Mouse (Mus musculus) embryonic facial prominence, embryonic 13.5 days (tissue): Measurements from ENCODE around the gene Lce3d. TPM values are rescaled to one million over a fixed set of nuclear protein-coding genes. Genes with fewer than 3 reads are reported as not detected.

Experiments
- polyA plus RNA-seq: library from polyadenylated mRNA; unstranded; fragments of >200 nt; fragmentation: Nextera tagmentation; extraction: Ambion mirVana; gene quantifications from 2 replicates; pipeline ENCODE4 v1.2.1, GENCODE M21; 2015

Lce3d gene
- polyA plus RNA-seq, 1 experiment from 2014 or later, result not detected

Other genes starting within 250 kb of the Lce3d start
- gene Lce1e, start 248.3 kb upstream of the Lce3d start, polyA plus RNA-seq, result not detected in 2 replicates
- not detected in 2 replicates for gene Lce1f, start 237.0 kb upstream of the Lce3d start, polyA plus RNA-seq
- gene Gm38119, start 218.3 kb upstream of the Lce3d start, polyA plus RNA-seq, result not detected in 2 replicates
- not detected in 2 replicates for gene Lce1g, start 205.1 kb upstream of the Lce3d start, polyA plus RNA-seq
- gene Lce1h, start 192.3 kb upstream of the Lce3d start, polyA plus RNA-seq, result not detected in 2 replicates
- not detected in 2 replicates for gene Lce1i, start 178.5 kb upstream of the Lce3d start, polyA plus RNA-seq
- gene Lce1j, start 166.9 kb upstream of the Lce3d start, polyA plus RNA-seq, result not detected in 2 replicates
- gene Lce1k, start 149.5 kb upstream of the Lce3d start, polyA plus RNA-seq, result not detected in 2 replicates
- not detected in 2 replicates for gene Kprp, start 130.1 kb upstream of the Lce3d start, polyA plus RNA-seq
- gene Lce1l, start 106.1 kb upstream of the Lce3d start, polyA plus RNA-seq, result not detected in 2 replicates
- not detected in 2 replicates for gene 2310050C09Rik, start 87.2 kb upstream of the Lce3d start, polyA plus RNA-seq
- 0.42 TPM in 1 of 2 replicates, not detected in the other for gene Lce3a, start 31.2 kb upstream of the Lce3d start, polyA plus RNA-seq
- gene Lce3b, start 24.4 kb upstream of the Lce3d start, polyA plus RNA-seq, result not detected in 2 replicates
- gene Lce3c, start 12.9 kb upstream of the Lce3d start, polyA plus RNA-seq, result not detected in 2 replicates
- not detected in 2 replicates for gene Lce3e, start 9.7 kb downstream of the Lce3d start, polyA plus RNA-seq
- gene Lce3f, start 34.8 kb downstream of the Lce3d start, polyA plus RNA-seq, result not detected in 2 replicates
- 0.65 and 0.91 TPM in 2 replicates for gene Crct1, start 58.3 kb downstream of the Lce3d start, polyA plus RNA-seq
- not detected in 2 replicates for gene Lce1m, start 61.7 kb downstream of the Lce3d start, polyA plus RNA-seq
- not detected in 2 replicates for gene Gm4858, start 111.4 kb downstream of the Lce3d start, polyA plus RNA-seq
- 0.65 and 0.76 TPM in 2 replicates for gene Crnn, start 187.4 kb downstream of the Lce3d start, polyA plus RNA-seq
- gene Flg2, start 239.9 kb downstream of the Lce3d start, polyA plus RNA-seq, result not detected in 2 replicates